Mouse (Mus musculus): ENCODE measurements at regions not wholly inside any gene's neighbourhood (a gene's known extent, or its start where the extent isn't known, plus 50 kb on each side); places are given as distances from the start of the nearest gene placed in this dataset.

GRCm38 (mm10) chr6:117422846-117423573 is 254.7 kb downstream of the Cxcl12 start:
- DNase-seq (ENCODE audit: low spot score in 2 of 2), result no peak

GRCm38 (mm10) chr6:117426363-117426762 is 258.0 kb downstream of the Cxcl12 start:
- no peak for DNase-seq (ENCODE audit: low spot score in 2 of 2)

GRCm38 (mm10) chr6:117427351-117428142 is 259.2 kb downstream of the Cxcl12 start:
- no peak for DNase-seq (ENCODE audit: low spot score in 2 of 2)

- no peak for DNase-seq (ENCODE audit: low spot score in 2 of 2)
Observed at GRCm38 (mm10) chr6:117428441-117428840, 260.1 kb downstream of the Cxcl12 start.

- peak; percentile 63 to 64 for DNase-seq (ENCODE audit: low spot score in 2 of 2)
Observed at GRCm38 (mm10) chr6:117430876-117431781, 262.8 kb downstream of the Cxcl12 start.

- DNase-seq (ENCODE audit: low spot score in 2 of 2), result no peak
Observed at GRCm38 (mm10) chr6:117436851-117437250, 268.5 kb downstream of the Cxcl12 start.

GRCm38 (mm10) chr6:117437411-117438101 is 269.2 kb downstream of the Cxcl12 start:
- no peak for DNase-seq (ENCODE audit: low spot score in 2 of 2)

GRCm38 (mm10) chr6:117448652-117449051 is 280.3 kb downstream of the Cxcl12 start:
- no peak for DNase-seq (ENCODE audit: low spot score in 2 of 2)

- no peak for DNase-seq (ENCODE audit: low spot score in 2 of 2)
Observed at GRCm38 (mm10) chr6:117451001-117451400, 282.7 kb downstream of the Cxcl12 start.

GRCm38 (mm10) chr6:117460193-117460592 is 291.9 kb downstream of the Cxcl12 start:
- DNase-seq (ENCODE audit: low spot score in 2 of 2), result no peak

- DNase-seq (ENCODE audit: low spot score in 2 of 2), result no peak
Observed at GRCm38 (mm10) chr6:117465165-117465564, 296.8 kb downstream of the Cxcl12 start.

- DNase-seq (ENCODE audit: low spot score in 2 of 2), result no peak
Observed at GRCm38 (mm10) chr6:117465606-117466174, 297.4 kb downstream of the Cxcl12 start.

GRCm38 (mm10) chr6:117479376-117479775 is 311.0 kb downstream of the Cxcl12 start:
- DNase-seq (ENCODE audit: low spot score in 2 of 2), result no peak

GRCm38 (mm10) chr6:117480396-117480795 is 312.1 kb downstream of the Cxcl12 start:
- DNase-seq (ENCODE audit: low spot score in 2 of 2), result no peak

GRCm38 (mm10) chr6:117489161-117489560 is 320.8 kb downstream of the Cxcl12 start:
- no peak for DNase-seq (ENCODE audit: low spot score in 2 of 2)

- no peak for DNase-seq (ENCODE audit: low spot score in 2 of 2)
Observed at GRCm38 (mm10) chr6:117489761-117490396, 321.5 kb downstream of the Cxcl12 start.

GRCm38 (mm10) chr6:117494971-117495370 is 326.6 kb downstream of the Cxcl12 start:
- DNase-seq (ENCODE audit: low spot score in 2 of 2), result no peak

GRCm38 (mm10) chr6:117497337-117497736 is 329.0 kb downstream of the Cxcl12 start:
- no peak for DNase-seq (ENCODE audit: low spot score in 2 of 2)

- no peak for DNase-seq (ENCODE audit: low spot score in 2 of 2)
Observed at GRCm38 (mm10) chr6:117497904-117498303, 329.6 kb downstream of the Cxcl12 start.

- no peak for DNase-seq (ENCODE audit: low spot score in 2 of 2)
Observed at GRCm38 (mm10) chr6:117502346-117502745, 334.0 kb downstream of the Cxcl12 start.

GRCm38 (mm10) chr6:117504771-117505170 is 336.2 kb upstream of the Zfp637 start:
- DNase-seq (ENCODE audit: low spot score in 2 of 2), result no peak
